Mouse (Mus musculus) cerebellum, adult 2 months (tissue): Measurements from ENCODE around the gene 5730596B20Rik.

Experiments used
- CTCF ChIP-seq: fragments of 200-500 bp; IDR thresholded peaks from 2 replicates; pipeline ENCODE4 v1.5.1; 2011; ENCODE audit warnings: low read depth, mild to moderate bottlenecking, control low read depth, low read length, moderate library complexity, borderline replicate concordance; ENCODE audit not compliant: insufficient read depth
- POLR2A ChIP-seq: fragments of 200-500 bp; IDR thresholded peaks from 2 replicates; pipeline ENCODE4 v1.6.1; 2011; ENCODE audit warnings: low read length, control low read depth, borderline replicate concordance; ENCODE audit not compliant: insufficient read depth

DNA sequence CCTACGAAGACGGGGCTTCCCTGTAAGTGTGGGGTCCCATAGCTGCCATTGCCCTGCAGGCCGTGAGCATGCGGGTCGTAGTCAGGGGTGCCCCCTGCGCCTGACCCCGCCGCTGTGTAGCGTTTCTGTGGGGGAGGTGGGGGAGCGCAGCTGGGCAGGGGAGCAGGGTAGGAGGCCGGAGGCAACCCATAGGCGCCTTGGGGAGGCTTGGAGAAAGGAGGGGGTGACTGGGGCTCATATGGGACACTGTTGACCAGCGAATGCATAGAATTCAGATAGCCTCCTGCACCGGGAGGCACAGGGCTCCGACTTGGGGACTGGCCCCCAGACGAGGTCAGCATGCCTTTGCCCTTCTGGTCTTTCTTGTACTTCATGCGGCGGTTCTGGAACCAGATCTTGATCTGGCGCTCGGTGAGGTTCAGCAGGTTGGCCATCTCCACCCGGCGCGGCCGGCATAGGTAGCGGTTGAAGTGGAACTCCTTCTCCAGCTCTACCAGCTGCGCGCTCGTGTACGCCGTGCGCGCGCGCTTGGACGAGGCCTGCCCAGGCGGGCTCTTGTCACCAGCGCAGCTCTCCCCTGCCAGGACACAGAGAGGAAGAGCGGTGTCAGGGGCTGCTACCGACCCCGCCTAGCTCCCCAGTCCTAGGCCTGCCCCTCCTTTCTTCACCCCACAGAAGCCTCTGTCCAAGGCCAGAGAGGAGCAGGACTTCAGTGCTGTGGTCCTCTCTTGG, 7.0 kb upstream of the 5730596B20Rik start:
- no peak for TF ChIP-seq POLR2A
- no peak for TF ChIP-seq CTCF
